Mouse (Mus musculus) kidney, postnatal 4 days (tissue): Measurements from ENCODE around the gene Mrpl53.

Experiments used
- DNase-seq, 2 experiments: peaks; one replicate each; pipeline ENCODE4 v3.0.0; 2021; ENCODE audit warnings: mixed read lengths in 2 of 2

The Mrpl53 gene

DNA sequence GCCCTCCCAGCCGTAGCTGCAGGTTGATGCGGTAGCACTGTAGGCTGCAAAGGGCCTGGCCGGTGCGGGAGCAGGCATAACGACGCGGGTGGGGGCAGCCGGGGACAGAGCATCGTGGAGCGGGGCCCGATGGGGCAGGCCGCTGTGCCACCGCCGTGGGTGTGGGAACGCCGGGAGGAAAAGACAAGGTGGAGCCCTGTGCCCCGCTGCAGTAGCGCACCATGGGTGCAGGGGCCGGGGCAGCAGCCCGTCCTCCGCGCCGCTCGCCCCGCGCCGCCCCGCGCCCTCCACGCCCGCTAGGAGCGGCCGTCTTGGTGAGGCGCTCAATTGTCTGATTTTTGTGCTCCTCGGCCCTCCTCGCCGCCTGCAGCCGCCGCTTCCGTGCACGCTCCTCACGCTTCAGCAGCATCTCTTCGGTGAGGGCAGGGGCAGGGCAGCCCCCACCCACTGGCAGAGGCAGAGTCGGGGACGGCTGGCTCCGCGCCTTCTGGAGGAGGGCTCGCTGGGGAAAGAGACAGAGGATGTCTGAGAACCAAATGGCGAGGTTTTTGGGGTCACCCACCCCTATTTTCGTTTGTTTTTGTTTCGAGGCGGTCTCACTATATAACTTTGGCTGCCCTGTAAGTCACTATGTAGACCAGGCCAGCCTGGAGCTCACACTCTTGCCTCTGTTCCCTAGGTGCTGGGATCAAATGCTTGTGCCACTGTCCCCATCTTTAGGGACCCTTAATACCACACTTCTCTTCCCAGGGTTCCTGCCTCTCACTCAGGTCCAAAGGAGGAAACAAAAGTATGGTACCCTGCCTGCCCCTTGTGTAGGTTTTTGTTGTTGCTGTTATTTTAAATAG is 13.2 kb downstream of the Mrpl53 start:
- DNase-seq, result peak; percentile 48 to 62

DNA sequence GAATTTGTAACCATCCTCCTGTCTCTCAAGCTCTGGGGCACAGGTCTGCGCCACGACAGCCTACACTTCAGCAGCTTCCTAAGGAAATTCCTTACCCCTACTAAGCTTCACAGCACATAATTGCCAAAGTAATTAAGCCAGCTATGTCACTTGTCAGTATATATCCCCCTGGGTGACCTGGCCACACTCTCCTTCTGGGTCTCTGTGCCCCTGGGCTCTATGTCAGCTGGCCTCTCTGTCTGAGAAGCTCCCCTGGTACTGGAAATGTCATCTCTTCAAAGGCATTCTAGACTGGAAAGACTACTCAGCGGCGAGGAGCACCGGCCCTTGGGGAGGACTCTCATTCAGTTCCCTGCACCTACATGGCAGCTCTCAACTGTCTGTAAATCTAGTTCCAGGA is 14.1 kb downstream of the Mrpl53 start:
- DNase-seq, result no peak

DNA sequence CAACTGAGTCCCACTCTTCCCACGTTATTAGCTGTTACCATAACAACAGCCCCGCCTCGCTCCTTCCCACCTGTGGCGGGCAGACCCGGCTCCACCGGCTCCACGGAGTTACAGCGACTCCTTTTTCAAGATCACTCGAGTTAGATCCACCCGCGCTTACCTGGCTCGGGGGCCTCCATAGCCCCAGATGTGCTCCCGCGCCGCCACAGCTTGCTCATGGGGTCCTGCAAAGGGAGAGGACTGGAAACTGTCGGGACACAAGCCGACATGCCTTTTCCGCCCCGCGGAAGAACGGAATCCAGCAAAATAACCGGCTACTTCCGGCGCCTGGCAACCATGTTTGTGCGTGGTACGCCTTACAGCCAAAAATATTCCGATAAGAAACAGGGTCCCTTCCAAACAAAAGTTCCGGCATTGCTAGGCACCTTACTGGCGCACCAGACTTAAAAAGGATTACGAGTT is 16.0 kb downstream of the Mrpl53 start:
- peak; percentile 92 to 95 for DNase-seq

DNA sequence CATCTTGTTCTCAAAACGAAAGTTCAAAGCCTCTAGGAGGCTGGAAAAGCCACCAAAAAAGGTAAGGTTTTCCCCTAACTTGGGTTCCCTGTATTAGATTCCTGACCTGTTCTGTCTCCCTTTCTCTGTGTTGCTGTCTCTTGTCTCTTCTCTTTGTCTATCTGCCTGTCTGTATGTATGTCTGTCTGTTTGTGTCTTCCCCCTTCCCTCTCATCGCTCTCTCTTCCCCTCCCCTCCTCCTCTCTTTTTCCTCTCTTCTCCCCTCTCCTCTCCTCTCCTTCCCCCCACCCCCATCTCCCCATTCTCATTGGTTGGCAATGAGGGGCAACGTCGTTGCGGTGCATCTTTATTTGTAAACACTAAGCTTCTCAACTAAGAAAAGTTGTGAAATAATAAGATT is 16.5 kb downstream of the Mrpl53 start, which contains the start of gene Ino80b:
Gene Ino80b, minus strand, starts transcription at position 101 of the 400 bp plus-strand sequence.
- DNase-seq, result no peak

DNA sequence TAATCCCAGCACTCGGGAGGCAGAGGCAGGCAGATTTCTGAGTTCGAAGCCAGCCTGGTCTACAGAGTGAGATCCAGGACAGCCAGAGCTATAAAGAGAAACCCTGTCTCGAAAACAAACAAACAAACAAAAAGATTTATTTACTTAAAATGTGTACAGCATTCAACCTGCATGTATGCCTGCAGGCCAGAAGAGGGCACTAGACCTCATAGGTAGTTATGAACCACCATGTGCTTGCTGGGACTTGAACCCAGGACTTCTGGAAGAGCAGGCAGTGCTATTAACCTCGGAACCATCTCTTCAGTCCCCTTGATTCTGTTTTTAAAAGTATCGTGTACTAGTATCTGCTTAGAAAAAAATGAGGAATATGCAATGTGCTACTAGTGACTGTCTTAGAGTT is 18.6 kb downstream of the Mrpl53 start:
- no peak for DNase-seq

DNA sequence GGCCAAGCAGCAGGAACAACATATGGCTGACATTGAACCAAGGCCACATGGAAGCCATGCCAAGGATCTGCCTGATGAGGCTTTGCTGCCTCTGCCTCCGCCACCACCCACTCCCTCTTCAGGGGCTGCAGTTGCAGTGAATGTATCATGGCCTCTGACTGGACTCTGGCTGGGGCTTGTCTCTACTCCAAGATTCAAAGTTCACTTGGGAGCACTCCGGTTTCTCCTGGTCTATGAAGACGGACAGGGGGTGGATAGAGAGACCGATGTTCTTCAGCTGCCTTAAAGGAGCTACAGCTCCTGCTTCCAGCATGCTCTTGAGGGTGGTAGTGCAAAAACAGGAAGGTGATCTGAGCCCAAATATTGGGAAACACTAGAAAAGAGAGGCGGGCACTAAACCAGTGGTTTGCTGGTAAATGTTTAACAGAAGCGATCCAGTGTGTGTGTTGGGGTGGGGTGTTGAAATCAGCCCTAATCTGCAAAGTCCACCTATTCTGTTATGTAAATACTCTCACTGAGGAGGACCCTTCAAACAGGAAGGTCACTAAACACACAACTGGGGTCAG is 22.7 kb downstream of the Mrpl53 start:
- DNase-seq, result peak; percentile 49 to 67

DNA sequence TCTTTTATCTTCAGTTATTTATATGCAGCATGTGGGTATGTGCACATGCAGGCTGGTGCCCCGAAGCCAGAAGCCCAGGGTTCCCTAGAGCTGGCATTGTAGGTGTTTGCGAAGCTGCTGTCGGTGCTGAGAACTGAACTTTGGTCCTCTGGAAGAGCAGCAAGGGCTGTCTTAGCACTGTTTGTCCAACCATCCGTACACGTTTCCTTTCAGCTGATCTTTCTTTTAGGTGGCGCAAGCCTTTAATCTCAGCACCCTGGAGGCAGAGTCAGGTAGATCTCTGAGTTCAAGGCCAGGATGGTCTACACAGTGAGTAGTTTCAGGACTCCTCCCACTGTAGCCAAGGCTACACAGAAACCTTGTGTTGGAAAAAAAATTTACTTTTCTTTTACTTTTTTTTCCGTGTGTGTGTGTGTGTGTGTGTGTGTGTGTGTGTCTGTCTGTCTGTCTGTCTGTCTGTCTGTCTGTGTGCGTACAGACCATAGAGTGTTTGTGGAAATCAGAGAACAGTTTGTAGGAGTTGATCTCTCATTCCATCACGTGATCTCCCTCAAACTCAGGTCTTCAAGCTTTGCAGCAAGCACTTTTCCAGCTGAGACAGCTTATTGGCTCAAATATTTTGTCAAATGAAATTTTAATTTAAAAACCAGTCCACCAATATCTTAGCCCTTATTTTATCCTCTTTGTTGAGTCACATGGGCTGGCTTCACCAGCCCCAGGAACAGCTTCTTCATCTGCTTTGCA is 23.5 kb downstream of the Mrpl53 start:
- DNase-seq, result no peak

DNA sequence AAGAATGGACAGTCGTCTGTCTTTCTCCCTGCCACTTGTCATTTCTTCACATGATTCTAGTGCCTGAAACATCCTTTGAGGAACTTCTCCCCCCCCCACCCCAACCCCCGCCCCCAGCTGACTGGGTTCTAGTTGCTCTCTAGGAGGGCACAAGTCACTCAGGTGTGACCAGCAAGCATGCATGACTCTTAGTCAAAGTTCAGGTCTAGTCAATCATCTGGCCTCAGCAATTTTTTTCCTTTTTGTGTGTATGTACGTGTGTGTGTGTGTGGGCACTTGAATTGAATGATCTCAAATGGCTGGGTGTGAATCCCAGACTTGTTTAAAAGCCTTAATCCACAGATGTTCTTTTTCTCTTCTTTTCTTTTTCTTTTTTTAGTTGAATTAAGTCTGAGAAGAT is 25.4 kb downstream of the Mrpl53 start:
- no peak for DNase-seq

DNA sequence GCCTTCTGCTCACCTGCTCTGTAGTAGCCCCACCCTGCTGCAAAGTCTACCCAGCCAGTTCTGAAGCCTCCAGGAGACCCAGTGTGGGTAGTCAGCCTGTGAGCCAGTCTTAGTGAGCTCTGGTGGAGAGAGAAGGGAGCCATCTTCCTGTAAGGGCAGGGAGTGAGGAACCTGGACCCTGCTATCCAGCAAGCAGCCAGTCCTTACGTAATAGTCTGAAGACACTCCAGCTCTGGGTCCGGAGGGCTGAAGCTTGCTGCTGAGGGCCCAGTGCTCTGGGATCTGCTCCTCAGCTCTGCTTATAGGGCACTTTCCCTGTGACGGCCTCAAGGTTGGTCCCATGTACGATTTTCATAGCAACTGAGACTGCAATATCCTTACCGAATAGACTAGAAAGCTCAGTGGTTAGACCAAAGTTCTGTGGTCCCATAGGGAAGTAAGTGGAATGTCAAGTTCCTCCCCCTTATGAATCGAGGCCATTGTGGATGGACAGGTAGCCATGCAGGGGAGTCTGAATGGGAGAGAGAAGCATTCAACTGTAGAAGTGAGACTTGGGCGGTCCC is 26.2 kb downstream of the Mrpl53 start, which contains the start of gene Rtkn:
Gene Rtkn, plus strand, starts transcription at position 513 of the 563 bp plus-strand sequence.
- DNase-seq, result peak in 1 of 2 experiments; percentile 38

DNA sequence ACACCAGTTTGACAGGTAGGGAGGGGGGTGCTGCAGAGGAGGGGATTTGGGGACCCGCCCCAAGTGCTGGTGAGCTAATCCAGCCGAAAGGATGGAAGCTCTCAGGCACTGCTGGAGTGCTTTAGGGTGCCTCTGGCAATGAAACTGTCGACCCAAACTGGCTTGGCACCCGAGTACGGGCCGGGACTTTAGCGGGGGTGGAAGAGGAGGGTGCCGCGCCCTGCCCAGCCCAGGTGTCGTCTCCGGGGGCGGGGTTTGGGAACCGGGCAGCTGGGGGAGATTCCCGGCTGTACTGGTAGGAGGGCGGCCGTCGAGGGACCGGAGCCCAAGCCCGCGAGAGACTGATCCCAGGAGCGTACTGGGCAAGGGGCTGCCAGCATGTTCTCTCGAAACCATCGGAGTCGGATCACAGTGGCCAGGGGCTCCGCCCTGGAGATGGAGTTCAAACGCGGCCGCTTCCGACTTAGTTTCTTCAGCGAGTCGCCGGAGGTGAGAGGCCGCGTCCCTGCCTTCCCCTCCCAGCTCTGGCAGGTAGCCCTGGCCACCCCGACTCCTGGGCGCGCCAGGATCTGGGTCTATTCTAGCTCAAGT is 26.8 kb downstream of the Mrpl53 start:
- DNase-seq, result peak; percentile 63 to 76

DNA sequence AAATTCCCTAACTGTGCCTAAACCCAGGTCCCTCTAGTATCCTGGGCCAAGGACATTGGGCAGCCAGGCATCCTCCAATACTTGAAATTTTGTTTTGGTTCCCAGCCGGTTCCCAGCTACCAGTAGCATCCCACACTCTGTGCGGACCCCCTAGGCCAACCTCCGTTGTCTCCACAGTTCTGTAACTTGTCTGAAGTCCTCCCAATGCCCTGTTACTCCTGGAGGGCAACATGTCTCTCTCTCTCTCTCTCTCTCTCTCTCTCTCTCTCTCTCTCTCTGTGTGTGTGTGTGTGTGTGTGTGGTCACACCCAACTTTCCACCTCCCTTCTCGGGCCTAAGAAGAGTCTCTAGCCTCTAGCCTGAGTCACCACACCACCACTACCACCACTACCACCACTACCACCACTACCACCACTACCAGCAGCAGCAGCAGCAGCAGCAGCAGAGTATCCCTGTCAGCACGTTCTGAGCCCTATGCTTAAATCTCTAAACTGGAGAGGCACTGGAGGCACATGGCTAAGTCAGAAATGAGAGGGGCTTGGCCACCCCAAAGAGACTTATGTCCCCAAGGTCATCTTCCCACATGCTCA is 27.5 kb downstream of the Mrpl53 start:
- DNase-seq, result no peak

DNA sequence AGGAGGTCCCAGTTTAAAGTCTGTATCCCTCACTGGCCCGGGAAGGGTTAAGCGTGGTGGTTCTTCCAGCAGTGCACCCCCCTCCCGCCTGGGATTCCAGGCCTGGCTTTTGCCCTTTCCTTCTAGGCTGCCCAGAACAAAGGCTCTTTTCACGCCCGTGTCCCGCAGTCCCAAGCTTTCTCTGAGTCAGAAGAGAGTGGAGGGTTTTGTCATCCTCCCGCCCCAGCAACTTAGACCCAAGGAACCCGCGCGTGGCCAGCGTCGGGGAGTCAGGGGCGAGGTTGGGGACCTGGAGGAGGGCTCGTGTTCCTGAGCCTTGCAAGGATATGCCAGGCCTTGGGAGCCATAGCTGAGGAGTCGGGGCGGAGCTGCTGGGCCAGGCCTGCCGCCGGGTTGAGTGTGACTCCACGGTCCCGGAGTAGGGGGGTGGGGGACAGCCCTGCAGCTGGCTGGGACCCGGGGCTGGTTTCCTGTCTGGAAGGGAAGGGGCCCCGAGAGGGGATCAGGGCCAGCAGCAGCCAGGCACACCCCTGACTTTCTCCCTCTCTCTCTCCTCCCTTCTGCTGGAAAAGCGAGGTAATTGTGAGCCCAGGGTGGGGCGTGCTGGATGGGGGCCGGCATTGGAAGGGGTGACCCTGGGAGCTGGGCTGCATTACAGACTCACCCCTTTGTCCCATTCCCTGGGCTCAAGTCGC is 28.2 kb downstream of the Mrpl53 start:
- peak; percentile 82 to 91 for DNase-seq

DNA sequence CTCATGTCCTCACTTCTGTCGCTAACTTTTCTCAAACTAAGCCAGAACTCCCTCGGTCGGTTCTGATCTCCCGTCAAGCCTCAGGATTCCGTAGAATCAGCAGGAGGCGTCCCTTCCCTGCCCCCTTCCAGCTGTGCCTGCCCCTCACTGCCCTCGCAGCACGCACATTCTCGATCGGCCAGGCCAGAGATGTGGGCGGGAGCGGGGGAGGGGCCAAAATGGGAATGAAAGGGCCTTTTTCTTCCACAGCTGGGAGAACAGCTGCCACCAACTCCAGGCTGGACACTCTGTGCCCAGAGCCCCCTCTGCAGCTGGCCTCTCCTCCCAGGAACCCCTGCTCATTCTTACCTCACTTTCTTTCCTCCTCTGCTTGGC is 28.7 kb downstream of the Mrpl53 start:
- DNase-seq, result peak; percentile 97

DNA sequence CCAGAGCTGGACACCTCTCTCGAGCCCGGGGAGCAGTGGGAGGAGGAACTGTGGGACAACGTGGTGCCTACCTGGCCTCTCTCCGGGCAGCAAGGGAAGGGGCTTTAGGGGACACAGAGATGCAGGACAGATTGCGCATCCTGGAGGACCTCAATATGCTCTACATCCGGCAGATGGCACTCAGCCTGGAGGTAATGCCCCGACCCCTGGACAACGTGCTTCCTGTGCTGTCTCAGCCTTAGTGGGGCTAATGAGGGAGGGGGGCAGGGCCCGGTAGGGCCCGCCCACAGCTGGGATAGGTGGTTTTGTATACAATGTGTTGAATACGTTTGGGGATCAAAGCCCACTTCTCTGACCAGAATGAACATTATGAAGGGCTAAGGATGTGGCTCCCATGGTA is 29.2 kb downstream of the Mrpl53 start:
- DNase-seq, result peak; percentile 64 to 77

DNA sequence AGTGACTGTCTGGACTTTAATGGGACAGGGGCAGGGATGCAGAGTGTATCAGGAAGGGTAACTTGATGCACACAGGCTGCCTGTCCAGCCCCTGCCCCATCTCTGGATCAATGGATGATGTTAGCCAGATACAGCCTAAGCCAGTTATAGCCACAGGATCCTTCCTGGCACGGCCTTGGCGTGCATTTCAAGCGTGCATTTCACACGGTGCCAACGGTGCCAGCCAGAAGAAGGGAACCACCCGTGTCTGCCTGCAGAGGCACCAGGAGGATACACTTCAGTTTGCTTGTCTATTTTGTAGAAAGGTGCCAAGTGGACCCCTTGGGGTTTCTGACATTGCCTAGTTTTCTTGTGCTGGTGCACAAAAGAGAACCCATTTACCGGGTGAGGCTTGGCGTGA is 31.2 kb downstream of the Mrpl53 start:
- DNase-seq, result no peak

DNA sequence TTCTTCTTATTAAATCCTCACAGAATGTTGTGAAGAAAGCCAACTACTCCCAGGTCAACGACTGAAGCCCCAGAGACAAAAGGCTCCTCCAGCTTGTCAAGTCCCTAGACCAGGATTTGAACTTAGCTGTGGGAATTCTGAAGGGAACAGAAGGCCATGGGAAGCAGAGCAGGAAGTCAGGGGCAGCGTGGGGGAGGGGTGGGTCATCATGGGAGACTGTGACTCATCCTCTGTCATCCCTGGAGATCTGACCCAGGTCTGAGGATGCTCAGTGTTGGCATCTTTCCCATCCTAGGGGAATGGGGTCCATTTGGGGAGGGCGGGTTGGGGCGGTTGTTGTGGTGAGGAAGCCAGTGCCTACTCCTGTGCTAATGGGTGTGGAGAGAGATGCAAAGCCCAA is 32.8 kb downstream of the Mrpl53 start:
- peak; percentile 39 to 49 for DNase-seq

DNA sequence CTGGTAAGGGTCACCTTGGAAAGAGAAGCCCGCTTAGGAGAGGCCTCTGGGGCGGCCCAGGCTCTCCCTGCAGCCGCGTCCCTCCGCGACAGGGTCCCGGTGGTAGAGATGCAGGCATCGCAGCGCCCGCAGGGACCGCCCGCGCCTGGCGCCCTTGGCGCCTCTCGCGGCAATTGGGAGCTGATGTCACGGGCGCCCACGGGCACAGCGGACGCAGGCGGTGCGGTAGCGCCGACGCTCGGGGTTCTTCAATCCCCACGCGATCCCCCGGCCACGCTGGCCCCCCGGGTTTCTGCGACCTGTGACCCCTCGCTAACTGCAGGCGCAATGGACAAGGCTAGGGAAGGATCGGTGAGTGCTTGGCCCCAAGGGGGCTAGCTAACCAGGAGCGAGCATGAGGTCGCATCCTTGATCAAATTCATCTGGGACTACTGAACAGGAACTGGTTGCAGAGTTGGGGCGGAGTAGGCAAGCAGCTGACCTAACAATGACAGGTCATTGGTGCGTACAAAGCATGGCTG is 33.4 kb downstream of the Mrpl53 start:
- peak; percentile 47 to 64 for DNase-seq

DNA sequence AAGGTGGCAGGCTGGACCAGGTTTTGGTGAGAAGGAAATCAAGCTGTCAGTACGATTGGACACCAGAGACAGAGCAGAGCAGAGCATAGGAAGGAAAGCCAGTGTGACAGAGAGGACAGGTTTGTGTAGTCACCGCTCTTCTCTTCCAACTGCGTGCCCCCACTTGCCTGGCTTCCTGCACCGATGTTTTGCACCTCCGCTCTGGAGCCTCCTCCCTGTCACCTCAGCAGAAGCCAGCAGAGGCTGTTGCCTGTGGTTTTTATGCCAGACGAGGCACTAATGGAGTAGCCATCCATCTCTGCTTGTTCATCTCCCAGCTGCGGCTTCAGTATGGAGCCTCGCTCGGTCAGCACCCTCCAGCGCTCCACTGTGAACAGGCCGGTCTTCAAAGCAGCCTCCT is 34.0 kb downstream of the Mrpl53 start:
- no peak for DNase-seq

DNA sequence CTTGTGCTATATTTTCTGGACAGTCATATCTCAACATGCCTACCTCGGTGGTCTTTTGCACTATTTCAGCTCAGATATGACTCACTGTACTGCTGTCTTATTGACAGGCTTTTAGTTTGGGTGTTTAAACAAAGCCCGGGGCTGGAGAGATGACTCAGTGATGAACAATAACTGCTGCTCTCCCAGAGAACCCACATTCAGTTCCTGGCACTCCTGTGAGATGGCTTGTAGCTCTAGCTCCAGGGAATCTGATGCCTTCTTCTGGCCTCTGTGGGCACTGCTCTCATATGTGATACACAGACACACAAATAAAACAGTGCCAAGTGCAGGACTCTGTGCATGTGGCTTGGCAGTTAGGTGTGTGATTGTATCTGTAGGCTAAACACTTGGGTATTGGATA is 36.4 kb downstream of the Mrpl53 start:
- DNase-seq, result no peak

DNA sequence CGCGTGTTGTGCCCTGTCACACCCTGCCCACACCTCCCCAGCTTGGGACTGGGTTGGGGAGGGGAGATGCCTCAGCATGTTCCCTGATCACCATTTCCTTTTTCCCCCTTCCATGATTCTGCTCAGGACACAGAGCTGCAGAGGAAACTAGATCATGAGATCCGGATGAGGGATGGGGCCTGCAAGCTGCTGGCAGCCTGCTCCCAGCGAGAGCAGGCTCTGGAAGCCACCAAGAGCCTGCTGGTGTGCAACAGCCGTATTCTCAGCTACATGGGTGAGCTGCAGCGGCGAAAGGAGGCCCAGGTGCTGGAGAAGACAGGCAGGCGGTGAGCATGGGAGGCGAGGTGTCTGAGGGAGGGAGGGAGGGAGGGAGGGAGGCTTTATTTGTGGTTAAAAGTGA is 37.0 kb downstream of the Mrpl53 start:
- no peak for DNase-seq

DNA sequence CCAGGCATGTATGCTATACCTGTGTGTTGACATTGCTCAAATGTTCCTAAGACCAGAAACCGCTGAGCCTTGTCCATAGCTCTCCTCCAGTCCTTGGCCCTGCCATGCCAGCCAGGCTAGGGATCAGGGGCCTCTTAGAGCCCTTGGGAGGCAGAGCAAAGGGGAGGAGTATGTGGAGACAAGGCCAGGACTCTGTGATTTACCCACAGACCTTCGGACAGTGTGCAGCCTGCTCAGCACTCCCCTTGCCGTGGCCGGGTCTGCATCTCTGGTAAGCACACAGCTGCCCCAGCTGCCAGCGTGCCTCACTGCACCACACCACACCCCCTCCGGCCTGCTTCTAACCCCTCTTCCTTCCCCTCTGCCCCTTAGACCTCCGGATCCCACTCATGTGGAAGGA is 38.4 kb downstream of the Mrpl53 start:
- peak in 1 of 2 experiments; percentile 50 for DNase-seq

DNA sequence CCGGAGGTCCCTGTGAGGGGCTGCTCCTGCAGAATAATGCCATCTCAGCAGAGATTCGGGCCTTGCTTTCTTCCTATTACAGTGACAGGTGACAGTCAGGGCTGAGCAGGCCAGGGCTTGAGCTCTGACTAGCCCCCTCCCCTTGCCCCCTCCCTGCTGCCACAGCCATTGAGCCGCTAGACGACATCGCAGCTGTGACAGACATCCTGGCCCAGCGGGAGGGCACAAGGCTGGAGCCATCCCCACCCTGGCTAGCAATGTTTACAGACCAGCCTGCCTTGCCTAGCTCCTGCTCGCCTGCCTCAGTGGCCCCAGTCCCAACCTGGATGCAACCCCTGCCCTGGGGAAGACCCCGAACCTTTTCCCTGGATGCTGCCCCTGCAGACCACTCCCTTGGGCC is 42.9 kb downstream of the Mrpl53 start:
- no peak for DNase-seq
